Mouse (Mus musculus) heart, embryonic 10.5 days (tissue): Measurements from ENCODE around the gene Egfl7. TPM values are rescaled to one million over a fixed set of nuclear protein-coding genes. Genes with fewer than 3 reads are reported as not detected.

Experiments
- DNase-seq: peaks from one replicate; pipeline ENCODE4 v3.0.0-alpha.2; 2017; ENCODE audit warnings: low spot score
- H3K27ac ChIP-seq: fragments of 300-500 bp; sonication (generic); 2 replicates; pipeline ENCODE4 v1.5.1; 2016; ENCODE audit warnings: mild to moderate bottlenecking
- H3K27me3 ChIP-seq: fragments of 300-500 bp; sonication (generic); 2 replicates; pipeline ENCODE4 v1.6.1; 2016; ENCODE audit warnings: mild to moderate bottlenecking; ENCODE audit not compliant: poor library complexity, insufficient read depth, severe bottlenecking
- H3K36me3 ChIP-seq: fragments of 300-500 bp; sonication (generic); 2 replicates; pipeline ENCODE4 v1.6.1; 2016; ENCODE audit warnings: mild to moderate bottlenecking, moderate library complexity
- H3K4me1 ChIP-seq: fragments of 300-500 bp; sonication (generic); 2 replicates; pipeline ENCODE4 v1.6.1; 2016; ENCODE audit warnings: mild to moderate bottlenecking
- H3K4me3 ChIP-seq: fragments of 300-500 bp; sonication (generic); 2 replicates; pipeline ENCODE4 v1.5.1; 2016; ENCODE audit warnings: mild to moderate bottlenecking, moderate library complexity
- H3K9me3 ChIP-seq: fragments of 300-500 bp; sonication (generic); 2 replicates; pipeline ENCODE4 v1.6.1; 2016; ENCODE audit warnings: mild to moderate bottlenecking, moderate library complexity
- WGBS: fragments of 180-500 bp; shearing (Covaris S2); methylation state at CpG from one replicate; pipeline ENCODE4 v1.1.7; 2016; 5-methylcytosine and 5-hydroxymethylcytosine counted together
- polyA plus RNA-seq: library from polyadenylated mRNA; unstranded; fragments of >200 nt; fragmentation: Nextera tagmentation; extraction: Ambion mirVana; gene quantifications from 2 replicates; pipeline ENCODE4 v1.2.1, GENCODE M21; 2016

Egfl7 gene
- polyA plus RNA-seq, 1 experiment from 2014 or later: 186 TPM

DNA sequence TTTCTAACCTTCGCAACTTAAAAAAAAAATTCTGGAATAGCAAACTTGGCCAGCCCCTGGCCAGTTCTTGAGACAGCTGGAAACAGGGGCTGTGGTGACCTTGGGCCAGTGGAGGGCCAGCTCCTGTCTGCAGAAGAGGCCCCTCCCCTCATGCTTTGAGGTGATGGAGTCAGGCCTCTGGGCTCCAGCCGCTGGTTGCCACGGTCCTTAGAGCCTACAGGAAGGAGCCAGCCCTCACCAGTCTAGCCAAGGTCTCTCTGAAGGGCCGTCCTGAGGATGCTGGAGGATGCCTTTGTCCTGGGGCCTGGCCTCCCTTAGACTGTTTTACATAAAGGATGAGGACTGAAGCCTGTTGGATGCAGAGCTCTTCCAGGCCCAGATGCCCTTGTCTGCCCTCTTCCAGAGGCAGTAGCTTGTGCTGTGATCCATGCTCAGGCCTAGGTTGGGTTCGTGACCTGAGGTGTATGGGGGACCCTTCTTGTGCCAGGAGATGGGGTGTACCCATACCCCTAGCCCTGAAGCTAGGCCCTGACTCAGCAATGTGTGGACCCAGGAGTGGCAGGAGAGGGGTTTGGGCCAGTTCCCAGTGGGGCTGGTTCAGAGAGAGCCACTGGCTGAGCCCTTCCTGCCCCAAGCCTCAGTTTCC, 49.1 kb downstream of the Egfl7 start:
- no peak for DNase-seq
- H3K9me3 ChIP-seq: no peaks in the 10 kb centered on the region
- peaks cover 3% of the 10 kb centered on the region; the same call in 1 of the 2 replicates for H3K36me3 ChIP-seq
- peak overlapping the region; percentile 77 for H3K4me3 ChIP-seq
- 22% methylated on average over 5 of the region's 5 CpGs for whole genome bisulfite sequencing
- peaks cover 30% of the 10 kb centered on the region for H3K4me1 ChIP-seq
- peaks cover 23% of the 10 kb centered on the region; the same call in 1 of the 2 replicates for H3K27me3 ChIP-seq
- peak overlapping the region; percentile 88 for H3K27ac ChIP-seq

DNA sequence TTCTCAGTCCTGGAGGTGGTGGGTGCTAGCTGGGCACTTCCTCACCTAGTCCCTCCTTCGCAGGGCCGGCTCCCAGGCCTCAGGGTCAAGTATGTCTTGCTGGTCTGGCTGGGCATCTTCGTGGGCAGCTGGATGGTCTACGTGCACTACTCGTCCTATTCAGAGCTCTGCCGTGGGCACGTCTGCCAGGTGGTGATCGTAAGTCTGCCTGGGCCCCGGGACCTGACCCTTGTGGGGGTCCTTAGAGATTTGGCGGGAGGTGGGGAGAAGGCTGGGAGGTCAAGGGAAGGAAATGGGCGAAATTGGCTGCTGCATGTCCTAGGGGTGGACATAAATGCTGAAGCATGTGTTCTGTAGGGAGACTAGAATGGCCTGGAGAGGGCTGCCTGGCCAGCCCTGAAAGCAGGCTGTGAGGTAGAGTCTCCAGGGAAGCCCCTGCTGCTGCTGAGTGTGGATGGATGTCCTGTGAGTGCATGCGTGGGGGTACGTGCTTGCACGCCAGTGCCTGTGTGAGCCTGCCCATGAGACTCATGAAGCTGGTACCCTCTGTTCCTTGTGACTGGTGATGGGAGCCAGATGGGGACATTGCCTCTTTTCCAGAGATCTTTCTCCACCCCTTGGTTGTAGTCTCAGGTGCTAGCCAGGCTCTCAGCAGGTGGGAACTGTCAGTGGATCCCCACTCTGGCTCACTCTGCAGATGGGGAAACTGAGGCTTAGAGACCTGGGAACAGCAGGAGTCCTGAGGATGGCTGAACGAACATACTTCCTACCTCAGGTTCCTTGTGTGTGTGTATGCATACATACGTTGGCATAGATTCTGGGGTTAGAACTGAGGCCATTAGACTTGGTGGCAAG, 53.0 kb downstream of the Egfl7 start:
- 82% methylated on average over 16 of the region's 16 CpGs for WGBS
- Histone ChIP-seq H3K36me3 (peaks cover 40% of the 10 kb centered on the region), H3K9me3 (no peaks in the 10 kb centered on the region), H3K4me1 (peaks cover 48% of the 10 kb centered on the region), H3K27me3 (peaks cover 15% of the 10 kb centered on the region; the same call in 1 of the 2 replicates), H3K27ac (0 out of 2 replicates have a peak overlapping the region, but pooled peaks have one; percentile 6), H3K4me3 (0 out of 2 replicates have a peak overlapping the region, but pooled peaks have one; percentile 8)
- no peak for DNase-seq

DNA sequence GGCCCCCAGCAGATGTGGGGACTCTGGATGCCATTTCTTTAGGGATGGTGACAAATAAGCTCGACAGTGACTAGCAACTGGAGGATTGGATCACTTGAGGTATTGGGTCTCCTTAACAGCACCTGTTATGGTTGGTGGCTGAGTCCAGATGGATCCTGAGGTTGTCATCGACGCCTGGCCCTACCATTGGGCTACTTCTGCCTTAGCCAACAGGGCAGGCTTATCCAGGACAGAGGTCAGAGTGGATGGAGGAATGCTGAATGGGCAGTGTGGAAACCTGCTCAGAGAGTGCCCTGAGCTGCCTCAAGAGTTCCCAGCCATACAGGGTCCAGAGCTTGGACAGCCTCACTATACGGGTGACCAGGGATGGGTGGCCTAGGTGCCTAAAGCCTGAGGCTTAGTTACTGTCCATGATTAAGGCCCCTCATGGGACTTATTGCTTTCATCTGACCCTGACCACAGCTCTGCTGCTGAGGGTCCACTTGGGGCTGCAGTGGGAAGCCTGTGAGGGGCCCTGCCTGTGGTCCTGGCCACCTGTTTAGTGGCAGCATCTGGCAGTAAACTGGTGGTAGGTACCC, 54.2 kb downstream of the Egfl7 start:
- Histone ChIP-seq H3K36me3 (peaks cover 52% of the 10 kb centered on the region), H3K27ac (no peak overlapping the region), H3K27me3 (peaks cover 10% of the 10 kb centered on the region; the same call in 1 of the 2 replicates), H3K4me1 (peaks cover 49% of the 10 kb centered on the region), H3K4me3 (no peak overlapping the region), H3K9me3 (no peaks in the 10 kb centered on the region)
- WGBS: 64% methylated on average over 4 of the region's 4 CpGs
- DNase-seq: no peak

DNA sequence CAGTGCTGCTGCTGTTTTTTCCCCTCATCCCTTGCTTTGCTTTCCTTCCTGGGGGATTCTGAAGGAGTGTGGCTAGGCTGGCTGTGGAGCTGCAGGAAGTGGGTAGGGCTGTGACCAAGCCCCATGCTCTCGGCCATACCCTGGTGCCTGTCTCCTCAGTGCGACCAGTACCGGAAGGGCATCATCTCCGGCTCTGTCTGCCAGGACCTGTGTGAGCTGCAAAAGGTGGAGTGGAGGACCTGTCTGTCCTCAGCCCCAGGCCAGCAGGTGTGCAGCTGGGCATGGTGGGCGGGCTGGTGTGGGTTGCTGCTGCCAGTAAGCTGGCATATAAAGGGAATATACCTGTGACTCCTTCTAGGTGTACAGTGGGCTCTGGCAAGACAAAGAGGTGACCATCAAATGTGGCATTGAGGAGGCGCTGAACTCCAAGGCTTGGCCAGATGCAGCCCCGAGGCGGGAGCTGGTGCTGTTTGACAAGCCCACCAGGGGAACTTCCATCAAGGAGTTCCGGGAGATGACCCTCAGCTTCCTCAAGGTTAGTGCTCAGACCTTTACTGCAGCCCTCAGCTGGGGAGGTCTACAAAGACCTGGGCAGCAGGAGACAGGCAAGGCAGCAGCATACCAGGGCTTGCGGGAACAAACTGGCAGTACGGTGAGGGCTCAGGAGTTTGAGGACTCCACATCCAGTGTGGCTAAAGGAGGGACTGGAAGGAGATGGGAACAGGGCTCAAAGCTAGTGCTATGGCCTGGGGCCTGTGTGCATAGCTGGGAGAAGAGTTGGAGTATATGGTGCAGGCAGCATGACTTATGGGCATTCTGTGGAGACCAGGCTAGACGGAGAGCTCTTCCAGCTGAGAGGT, 55.0 kb downstream of the Egfl7 start:
- Histone ChIP-seq H3K27ac (peak overlapping the region; percentile 3; the same call in 1 of the 2 replicates), H3K36me3 (peaks cover 54% of the 10 kb centered on the region), H3K4me3 (no peak overlapping the region; the same call in 1 of the 2 replicates), H3K9me3 (no peaks in the 10 kb centered on the region), H3K4me1 (peaks cover 45% of the 10 kb centered on the region), H3K27me3 (peaks cover 4% of the 10 kb centered on the region; the same call in 1 of the 2 replicates)
- 67% methylated on average over 12 of the region's 12 CpGs for WGBS
- no peak for DNase-seq

DNA sequence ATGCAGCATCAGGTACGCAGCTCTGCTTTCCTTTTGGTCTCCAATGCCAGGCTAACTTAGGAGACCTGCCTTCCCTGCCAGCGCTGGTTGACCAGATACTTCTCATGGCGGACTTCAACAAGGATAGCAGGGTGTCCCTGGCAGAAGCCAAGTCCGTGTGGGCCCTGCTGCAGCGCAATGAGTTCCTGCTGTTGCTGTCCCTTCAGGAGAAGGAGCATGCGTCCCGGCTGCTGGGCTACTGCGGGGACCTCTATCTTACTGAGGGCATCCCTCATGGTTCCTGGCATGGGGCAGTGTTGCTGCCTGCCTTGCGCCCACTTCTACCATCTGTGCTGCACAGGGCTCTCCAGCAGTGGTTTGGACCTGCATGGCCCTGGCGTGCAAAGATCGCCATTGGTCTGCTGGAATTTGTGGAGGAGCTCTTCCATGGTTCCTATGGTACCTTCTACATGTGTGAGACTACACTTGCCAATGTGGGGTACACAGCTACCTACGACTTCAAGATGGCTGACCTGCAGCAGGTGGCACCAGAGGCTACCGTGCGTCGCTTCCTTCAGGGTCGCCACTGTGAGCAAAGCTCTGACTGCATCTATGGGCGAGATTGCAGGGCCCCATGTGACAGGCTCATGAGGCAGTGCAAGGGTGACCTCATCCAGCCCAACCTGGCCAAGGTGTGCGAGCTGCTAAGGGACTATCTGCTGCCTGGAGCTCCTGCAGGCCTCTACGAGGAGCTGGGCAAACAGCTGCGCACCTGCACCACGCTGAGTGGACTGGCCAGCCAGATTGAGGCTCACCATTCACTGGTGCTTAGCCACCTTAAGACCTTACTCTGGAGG, 55.9 kb downstream of the Egfl7 start:
- 0 out of 2 replicates have a peak overlapping the region, but pooled peaks have one; percentile 3 for H3K27ac ChIP-seq
- H3K4me1 ChIP-seq: peaks cover 46% of the 10 kb centered on the region
- no peak overlapping the region for H3K4me3 ChIP-seq
- WGBS: 65% methylated on average over 21 of the region's 21 CpGs
- DNase-seq: no peak
- peaks cover 54% of the 10 kb centered on the region for H3K36me3 ChIP-seq
- H3K9me3 ChIP-seq: no peaks in the 10 kb centered on the region
- H3K27me3 ChIP-seq: peaks cover 4% of the 10 kb centered on the region; the same call in 1 of the 2 replicates

DNA sequence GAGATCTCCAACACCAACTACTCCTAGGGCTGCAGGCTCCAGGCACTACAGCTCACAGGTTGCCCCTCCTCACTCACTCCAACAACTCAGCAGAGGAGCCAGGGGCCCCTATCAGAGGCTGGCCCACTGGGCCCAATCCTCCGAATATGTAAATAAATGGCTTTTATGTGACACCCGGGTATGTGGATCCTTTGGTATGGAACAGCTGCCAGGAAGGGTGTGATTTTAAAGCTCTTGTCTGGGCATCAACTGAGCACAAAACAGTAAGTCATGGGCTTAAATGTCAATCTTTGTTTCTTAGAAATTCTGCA, 56.5 kb downstream of the Egfl7 start:
- peaks cover 46% of the 10 kb centered on the region for H3K4me1 ChIP-seq
- WGBS: 64% methylated on average over 2 of the region's 2 CpGs
- H3K9me3 ChIP-seq: no peaks in the 10 kb centered on the region
- DNase-seq: no peak
- no peak overlapping the region for H3K27ac ChIP-seq
- no peaks in the 10 kb centered on the region for H3K27me3 ChIP-seq
- peaks cover 54% of the 10 kb centered on the region for H3K36me3 ChIP-seq
- no peak overlapping the region for H3K4me3 ChIP-seq

DNA sequence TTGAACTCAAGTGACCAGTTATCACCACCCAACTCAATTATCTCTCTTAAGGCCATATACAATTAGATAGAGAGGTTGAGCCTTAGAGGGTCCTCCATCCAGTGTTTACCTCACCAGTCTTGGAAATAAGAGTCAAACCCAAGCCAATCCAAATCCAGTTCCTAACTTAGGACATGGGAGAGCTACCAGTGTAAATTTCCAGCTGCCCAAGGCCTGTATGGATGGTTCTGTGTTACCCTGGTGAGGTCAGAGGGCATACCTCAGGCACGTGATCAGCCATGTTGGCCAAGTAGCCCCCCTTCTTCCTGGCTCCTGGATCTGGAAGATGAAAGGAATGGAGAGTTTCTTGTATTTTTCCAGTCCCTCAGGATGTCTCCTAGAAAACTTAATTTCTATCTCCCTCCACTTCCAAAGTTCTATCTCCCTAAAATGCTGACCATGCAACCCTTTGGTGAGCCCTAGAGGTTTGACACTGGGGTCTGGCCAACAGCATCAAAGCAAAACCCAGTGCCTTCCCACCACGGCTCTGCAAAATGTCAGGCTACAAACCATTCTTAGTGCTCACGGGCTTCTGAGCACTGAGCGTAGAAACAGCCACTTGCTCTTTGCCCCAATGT, 57.6 kb downstream of the Egfl7 start:
- Histone ChIP-seq H3K27ac (no peak overlapping the region), H3K9me3 (no peaks in the 10 kb centered on the region), H3K36me3 (peaks cover 54% of the 10 kb centered on the region), H3K4me1 (peaks cover 46% of the 10 kb centered on the region), H3K27me3 (no peaks in the 10 kb centered on the region), H3K4me3 (0 out of 2 replicates have a peak overlapping the region, but pooled peaks have one; percentile 16)
- no peak for DNase-seq
- WGBS: 79% methylated on average over 4 of the region's 4 CpGs

DNA sequence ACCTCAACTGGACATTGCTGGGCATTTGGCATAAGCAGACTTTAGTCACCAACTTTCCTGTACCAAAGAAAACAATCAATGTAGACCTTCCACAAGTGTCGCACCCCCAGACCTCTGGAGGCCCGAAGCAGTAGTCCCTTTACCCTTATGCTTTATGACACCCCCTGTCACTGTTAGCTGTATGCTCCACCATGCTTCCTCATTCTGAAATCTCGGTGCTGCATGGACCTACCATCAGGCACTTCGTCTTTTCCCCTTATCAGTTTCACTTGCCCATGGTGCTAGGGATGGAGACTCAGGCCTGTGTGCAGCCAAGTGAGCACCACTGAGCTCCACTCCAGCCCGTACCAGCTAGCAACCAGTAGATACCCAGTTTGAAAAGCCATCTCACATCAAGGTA, 58.2 kb downstream of the Egfl7 start:
- DNase-seq: no peak
- Histone ChIP-seq H3K4me1 (peaks cover 41% of the 10 kb centered on the region), H3K36me3 (peaks cover 54% of the 10 kb centered on the region), H3K4me3 (peak overlapping the region; percentile 86), H3K27ac (no peak overlapping the region), H3K9me3 (no peaks in the 10 kb centered on the region), H3K27me3 (no peaks in the 10 kb centered on the region)
- WGBS: 70% methylated on average over 5 of the region's 5 CpGs

DNA sequence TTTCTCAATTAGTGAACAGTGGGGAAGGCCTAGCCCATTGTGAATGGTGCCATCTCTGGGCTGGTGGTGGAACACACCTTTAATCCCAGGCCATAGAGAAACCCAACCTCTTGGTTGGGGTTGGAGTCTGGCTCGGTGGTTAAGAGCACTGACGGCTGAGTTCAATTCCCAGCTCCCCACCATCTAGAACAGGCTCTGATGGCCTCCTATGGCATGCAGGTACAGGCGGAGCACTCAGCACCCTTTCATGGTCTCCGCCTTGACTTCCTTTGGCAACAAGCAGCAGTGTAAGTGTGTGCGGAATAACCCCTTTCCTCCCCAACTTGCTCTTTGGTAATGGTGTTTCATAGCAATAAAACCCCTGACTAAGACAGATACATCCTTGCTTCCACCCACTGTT, 58.8 kb downstream of the Egfl7 start:
- peaks cover 41% of the 10 kb centered on the region for H3K4me1 ChIP-seq
- no peak for DNase-seq
- 75% methylated on average over 5 of the region's 5 CpGs for WGBS
- peak overlapping the region; percentile 86 for H3K4me3 ChIP-seq
- no peaks in the 10 kb centered on the region for H3K27me3 ChIP-seq
- H3K9me3 ChIP-seq: no peaks in the 10 kb centered on the region
- peaks cover 54% of the 10 kb centered on the region for H3K36me3 ChIP-seq
- 0 out of 2 replicates have a peak overlapping the region, but pooled peaks have one; percentile 69 for H3K27ac ChIP-seq

DNA sequence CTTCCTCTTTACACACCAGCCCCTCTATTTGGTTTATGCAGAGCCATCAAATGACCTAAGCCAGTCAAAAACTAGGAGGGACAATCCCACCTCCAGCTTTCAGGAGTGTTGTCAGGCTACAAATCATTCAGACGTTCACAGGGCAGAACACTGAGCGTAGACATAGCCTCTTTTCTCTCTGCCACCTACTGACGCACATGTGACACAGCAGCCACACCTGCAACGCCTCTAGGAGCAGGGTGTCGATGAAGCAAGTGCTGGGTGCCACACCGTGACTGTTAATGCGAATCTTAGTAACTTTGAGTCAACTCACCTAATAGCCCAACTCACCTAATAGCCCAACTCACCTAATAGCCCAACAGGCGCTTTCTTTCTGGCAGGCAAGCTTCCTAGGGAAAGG, 59.3 kb downstream of the Egfl7 start:
- Histone ChIP-seq H3K36me3 (peaks cover 50% of the 10 kb centered on the region), H3K27ac (peak overlapping the region; percentile 69)

More for the DNA sequence above, 59.3 kb downstream of the Egfl7 start:
- H3K9me3 ChIP-seq: no peaks in the 10 kb centered on the region
- WGBS: 15% methylated on average over 8 of the region's 8 CpGs
- H3K4me3 ChIP-seq: peak overlapping the region; percentile 86
- no peaks in the 10 kb centered on the region for H3K27me3 ChIP-seq
- H3K4me1 ChIP-seq: peaks cover 45% of the 10 kb centered on the region
- no peak for DNase-seq
